Mouse (Mus musculus) forebrain, embryonic 16.5 days (tissue): Measurements from ENCODE around the gene Ccdc177. TPM values are rescaled to one million over a fixed set of nuclear protein-coding genes. Genes with fewer than 3 reads are reported as not detected.
A peak's percentile ranks its signal among the peaks of the same experiment; 100 is the strongest.

Source experiments
- ATAC-seq: fragments of 200-750 bp; cut with Nextera tagmentation; 2 replicates; pipeline ENCODE4 v1.8.0; 2017; ENCODE audit warnings: mild to moderate bottlenecking, moderate library complexity
- H3K27ac ChIP-seq: fragments of 300-500 bp; sonication (generic); 2 replicates; pipeline ENCODE4 v1.5.1; 2014; ENCODE audit warnings: low read length, control low read depth
- H3K27me3 ChIP-seq: fragments of 300-500 bp; sonication (generic); replicated peaks from 2 replicates; pipeline ENCODE4 v1.6.1; 2014; ENCODE audit warnings: low read length; ENCODE audit not compliant: control insufficient read depth, insufficient read depth
- H3K36me3 ChIP-seq: fragments of 300-500 bp; sonication (generic); 2 replicates; pipeline ENCODE4 v1.6.1; 2014; ENCODE audit not compliant: control insufficient read depth, insufficient read depth
- H3K4me1 ChIP-seq: fragments of 300-500 bp; sonication (generic); replicated peaks from 2 replicates; pipeline ENCODE4 v1.6.1; 2014; ENCODE audit warnings: low read length; ENCODE audit not compliant: control insufficient read depth, insufficient read depth
- H3K4me2 ChIP-seq: fragments of 300-500 bp; sonication (generic); 2 replicates; pipeline ENCODE4 v1.6.1; 2014; ENCODE audit warnings: mild to moderate bottlenecking, low read length, control low read depth
- H3K4me3 ChIP-seq: fragments of 300-500 bp; sonication (generic); replicated peaks from 2 replicates; pipeline ENCODE4 v1.5.1; 2014; ENCODE audit warnings: mild to moderate bottlenecking, low read length, control low read depth
- H3K9ac ChIP-seq: fragments of 300-500 bp; sonication (generic); replicated peaks from 2 replicates; pipeline ENCODE4 v1.6.1; 2014; ENCODE audit warnings: low read depth, low read length, control low read depth
- H3K9me3 ChIP-seq: fragments of 300-500 bp; sonication (generic); 2 replicates; pipeline ENCODE4 v1.6.1; 2016; ENCODE audit warnings: low read length; ENCODE audit not compliant: control insufficient read depth
- WGBS: fragments of 180-500 bp; shearing (Covaris S2); extraction: QIAGEN DNeasy Blood & Tissue Kit; methylation state at CpG from one replicate; pipeline ENCODE4 v1.1.7; 2014; 5-methylcytosine and 5-hydroxymethylcytosine counted together
- polyA plus RNA-seq: library from polyadenylated mRNA; unstranded; fragments of >200 nt; fragmentation: Nextera tagmentation; extraction: Ambion mirVana; gene quantifications from 2 replicates; pipeline ENCODE4 v1.2.1, GENCODE M21; 2015

The Ccdc177 gene
- polyA plus RNA-seq = 4.3 and 4.5 TPM in 2 replicates

DNA sequence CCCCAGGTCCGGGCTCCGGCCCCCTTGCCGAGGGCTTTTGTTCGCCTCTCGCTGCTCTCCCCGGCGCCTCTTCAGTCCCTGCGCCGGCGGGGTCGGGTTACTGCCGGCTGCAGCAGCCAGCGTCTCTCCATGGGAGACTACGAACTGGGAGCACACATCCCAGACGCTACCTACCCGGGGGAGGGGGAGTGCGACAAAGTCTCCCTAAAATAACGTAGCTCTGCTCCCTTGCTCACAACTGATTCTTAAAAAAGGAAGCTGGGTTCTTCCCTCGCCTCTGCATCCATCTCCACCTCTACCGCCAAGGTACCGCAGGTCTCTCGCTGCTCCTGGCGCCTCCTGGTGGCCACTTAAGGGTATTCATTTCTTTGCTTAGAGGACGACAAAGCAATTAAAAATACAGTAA, at the start of gene Ccdc177:
TSS of gene Ccdc177 (minus strand) at position 292 of the 406 bp plus-strand sequence.
- peak; percentile 79 for ATAC-seq
- Histone ChIP-seq H3K9me3 (peaks cover 31% of the 10 kb centered on the region), H3K4me2 (peak within 1 kb of the TSS; percentile 82), H3K4me3 (peak within 1 kb of the TSS; percentile 82), H3K9ac (peak within 1 kb of the TSS; percentile 99), H3K36me3 (peaks cover 33% of the 10 kb centered on the region), H3K4me1 (peaks cover 12% of the 10 kb centered on the region), H3K27me3 (no peaks in the 10 kb centered on the region), H3K27ac (peak within 1 kb of the TSS; percentile 99)
- WGBS = under 1% methylated on average over 24 of the region's 24 CpGs

DNA sequence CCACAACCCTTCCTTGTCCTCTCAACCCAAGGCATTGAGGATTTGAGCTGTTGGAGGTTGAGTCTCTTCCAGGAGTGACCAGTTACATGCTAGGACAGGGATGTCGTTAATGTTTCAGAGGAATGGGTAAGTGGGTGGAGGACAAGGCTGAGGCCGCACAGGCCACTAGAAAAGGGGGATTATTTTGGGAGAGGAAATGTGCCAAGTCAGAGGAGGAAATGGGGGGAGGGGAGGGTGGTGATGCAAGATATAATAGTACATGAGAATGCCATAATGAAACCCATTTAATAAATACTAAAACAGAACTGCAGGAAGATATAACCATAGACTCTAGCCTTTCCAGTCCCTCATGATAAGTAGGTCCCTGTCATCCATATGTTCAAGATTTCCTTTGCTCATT, 49.5 kb upstream of the Ccdc177 start:
- ATAC-seq = no peak
- Histone ChIP-seq H3K4me2 (no peak overlapping the region), H3K27ac (no peak overlapping the region), H3K4me3 (no peak overlapping the region), H3K36me3 (no peaks in the 10 kb centered on the region), H3K4me1 (0 out of 2 replicates have a peak, but pooled peaks cover 4% of the 10 kb centered on the region), H3K9ac (no peak overlapping the region), H3K9me3 (no peaks in the 10 kb centered on the region), H3K27me3 (no peaks in the 10 kb centered on the region)
- 80% methylated on average over 2 of the region's 2 CpGs for WGBS

DNA sequence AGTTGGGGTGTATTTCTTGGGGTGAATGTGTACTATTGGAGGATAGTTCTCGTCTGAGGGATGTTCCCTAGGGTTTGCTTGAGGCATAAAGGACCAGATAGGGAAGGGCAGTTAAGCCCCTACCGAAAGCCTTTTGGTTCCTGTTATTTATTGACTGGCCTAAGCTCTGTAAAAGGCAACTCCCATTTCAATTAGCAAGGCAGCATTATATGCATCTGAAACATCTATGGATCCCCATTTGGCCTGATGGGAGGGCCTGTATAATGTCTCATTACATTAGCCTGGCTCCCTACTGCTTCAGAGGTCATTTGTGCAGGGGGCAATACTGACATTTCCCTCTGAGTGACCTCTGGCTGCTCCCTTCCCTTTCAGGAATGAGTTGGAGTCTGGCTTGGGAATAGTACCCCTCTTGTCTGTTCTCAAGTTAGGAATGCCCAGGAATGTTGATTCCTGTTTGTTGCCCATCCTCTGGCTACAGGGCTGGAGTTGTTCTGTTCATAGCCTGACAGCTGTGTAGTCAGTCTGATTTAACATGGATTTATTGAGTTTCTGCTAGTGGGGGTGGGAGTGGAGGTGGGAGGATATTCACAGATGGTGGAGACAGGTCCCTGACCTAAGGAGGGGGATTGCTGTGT, 47.1 kb upstream of the Ccdc177 start:
- Histone ChIP-seq H3K9me3 (no peaks in the 10 kb centered on the region), H3K4me3 (no peak overlapping the region), H3K4me2 (no peak overlapping the region), H3K27me3 (no peaks in the 10 kb centered on the region), H3K27ac (no peak overlapping the region), H3K4me1 (peaks cover 11% of the 10 kb centered on the region), H3K36me3 (no peaks in the 10 kb centered on the region), H3K9ac (no peak overlapping the region)
- no peak for ATAC-seq
- WGBS = 26% methylated on average over 2 of the region's 2 CpGs

DNA sequence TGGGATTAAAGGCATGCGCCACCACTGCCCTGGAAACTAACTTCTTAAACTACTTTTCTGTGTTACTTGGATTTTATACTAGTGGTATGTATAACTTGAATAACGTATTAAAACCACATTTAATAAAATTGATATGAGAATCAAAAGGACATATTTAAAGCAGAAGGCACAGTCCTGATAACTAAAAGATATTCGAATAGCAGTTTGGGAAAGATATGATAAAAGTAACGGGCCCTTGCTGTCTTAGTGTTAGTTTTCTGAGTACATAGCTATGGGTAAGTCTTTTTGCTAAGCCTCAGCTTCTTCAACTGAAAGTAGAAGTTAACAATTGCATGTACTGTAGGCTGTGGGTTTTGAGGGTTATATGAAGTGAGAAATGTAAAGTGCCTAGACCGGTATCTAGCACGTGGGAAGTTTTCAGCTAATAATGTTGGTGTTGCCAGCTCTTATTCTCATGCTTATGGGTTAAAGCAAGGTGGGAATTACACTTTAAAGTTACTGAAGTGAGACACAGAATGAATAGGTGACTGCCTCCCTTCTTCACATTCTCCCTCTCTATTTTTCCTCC, 44.5 kb upstream of the Ccdc177 start:
- Histone ChIP-seq H3K4me3 (no peak overlapping the region), H3K9ac (no peak overlapping the region), H3K9me3 (no peaks in the 10 kb centered on the region), H3K27me3 (no peaks in the 10 kb centered on the region), H3K4me2 (no peak overlapping the region), H3K36me3 (no peaks in the 10 kb centered on the region), H3K27ac (no peak overlapping the region), H3K4me1 (peaks cover 7% of the 10 kb centered on the region)
- 94% methylated on average over 6 of the region's 6 CpGs for WGBS
- ATAC-seq = no peak

DNA sequence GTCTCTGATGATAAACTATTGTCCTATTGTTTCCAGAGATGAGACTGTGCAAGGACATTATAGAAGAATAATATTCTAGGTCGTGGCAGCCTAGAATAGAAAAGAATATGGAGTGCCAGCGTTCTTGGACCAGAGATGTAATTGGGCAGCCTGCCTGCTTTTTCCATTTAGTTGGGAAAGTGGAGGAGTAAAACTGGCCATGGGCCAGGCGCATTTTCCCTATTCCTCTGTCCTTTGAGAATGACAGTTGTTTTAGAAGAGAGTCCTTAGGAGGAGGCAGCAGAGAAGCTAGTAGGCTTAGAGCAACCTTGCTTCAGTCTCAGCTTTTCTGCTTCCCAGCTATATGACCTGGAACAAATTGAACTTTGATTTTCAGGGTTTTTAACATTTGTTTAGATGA, 43.4 kb upstream of the Ccdc177 start:
- no peak for ATAC-seq
- H3K4me2 ChIP-seq = no peak overlapping the region
- H3K27me3 ChIP-seq = no peaks in the 10 kb centered on the region
- no peaks in the 10 kb centered on the region for H3K36me3 ChIP-seq
- H3K4me3 ChIP-seq = no peak overlapping the region
- H3K4me1 ChIP-seq = peaks cover 7% of the 10 kb centered on the region
- no peak overlapping the region for H3K9ac ChIP-seq
- no peak overlapping the region for H3K27ac ChIP-seq
- 25% methylated on average over 3 of the region's 3 CpGs for WGBS
- no peaks in the 10 kb centered on the region for H3K9me3 ChIP-seq

DNA sequence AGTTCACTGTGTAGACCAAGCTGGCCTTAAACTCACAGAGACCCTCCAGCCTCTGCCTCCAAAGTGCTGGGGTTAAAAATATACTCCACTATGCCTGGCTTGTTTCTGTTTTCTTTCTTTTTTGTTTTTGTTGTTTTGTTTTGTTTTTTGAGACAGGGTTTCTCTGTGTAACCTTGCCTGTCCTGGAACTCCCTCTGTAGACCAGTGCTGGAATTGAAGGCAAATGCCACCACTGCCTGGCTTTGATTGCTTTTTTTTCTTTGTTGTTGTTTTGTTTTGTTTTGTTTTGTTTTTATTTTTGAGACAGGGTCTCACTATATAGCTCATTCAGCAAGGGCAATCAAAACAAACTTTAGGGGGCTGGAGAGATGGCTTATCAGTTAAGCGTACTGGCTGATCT, 41.0 kb upstream of the Ccdc177 start:
- no peaks in the 10 kb centered on the region for H3K9me3 ChIP-seq
- no peak overlapping the region for H3K27ac ChIP-seq
- H3K36me3 ChIP-seq = no peaks in the 10 kb centered on the region
- no peak overlapping the region for H3K4me3 ChIP-seq
- 100% methylated on average over 1 of the region's 1 CpGs for WGBS
- no peak overlapping the region for H3K9ac ChIP-seq
- H3K4me1 ChIP-seq = peaks cover 12% of the 10 kb centered on the region
- no peak overlapping the region for H3K4me2 ChIP-seq
- H3K27me3 ChIP-seq = no peaks in the 10 kb centered on the region
- no peak for ATAC-seq

DNA sequence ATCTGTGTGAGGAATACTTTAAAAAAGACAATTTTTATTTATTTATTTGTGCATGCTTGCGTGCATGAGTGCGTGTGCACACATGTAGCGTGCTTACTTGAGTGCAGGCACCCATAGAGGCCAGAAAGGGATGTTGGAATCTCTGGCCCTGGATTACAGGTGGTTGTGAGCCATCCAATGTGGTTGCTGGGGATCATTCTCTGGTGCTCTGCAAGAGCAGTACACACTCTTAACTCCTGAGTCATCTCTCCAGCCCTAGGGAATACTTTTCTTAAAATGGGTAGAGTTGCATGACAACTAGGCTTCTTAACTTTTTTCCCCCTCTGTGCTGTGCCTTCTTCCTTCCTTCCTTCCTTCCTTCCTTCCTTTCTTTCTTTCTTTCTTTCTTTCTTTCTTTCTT, 39.7 kb upstream of the Ccdc177 start:
- H3K27me3 ChIP-seq = no peaks in the 10 kb centered on the region
- H3K4me3 ChIP-seq = no peak overlapping the region
- no peak overlapping the region for H3K27ac ChIP-seq
- H3K4me1 ChIP-seq = peaks cover 17% of the 10 kb centered on the region
- WGBS = 95% methylated on average over 3 of the region's 3 CpGs
- no peaks in the 10 kb centered on the region for H3K9me3 ChIP-seq
- ATAC-seq = no peak
- H3K36me3 ChIP-seq = no peaks in the 10 kb centered on the region
- H3K4me2 ChIP-seq = no peak overlapping the region
- no peak overlapping the region for H3K9ac ChIP-seq

DNA sequence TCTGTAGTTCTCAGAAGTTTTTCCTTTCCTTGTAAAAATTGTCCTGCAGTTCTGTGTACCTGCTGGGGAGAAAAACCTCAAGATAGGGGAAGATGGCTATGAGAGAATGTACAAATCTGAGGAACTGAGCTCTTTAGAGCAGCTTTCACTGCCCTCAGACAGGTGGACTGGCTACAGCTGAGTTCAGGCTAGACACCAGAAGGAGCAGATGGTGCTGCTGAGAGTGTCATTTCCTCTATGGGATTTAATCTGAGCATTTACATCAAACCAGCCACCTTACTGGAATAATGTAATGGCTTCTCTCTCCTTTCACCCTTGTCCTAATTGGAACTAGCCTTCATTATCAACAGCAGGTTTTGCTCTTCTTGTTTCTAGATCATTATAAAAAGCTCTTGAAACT, 37.8 kb upstream of the Ccdc177 start:
- Histone ChIP-seq H3K9ac (no peak overlapping the region), H3K4me1 (peaks cover 11% of the 10 kb centered on the region), H3K9me3 (no peaks in the 10 kb centered on the region), H3K27ac (no peak overlapping the region; the same call in 1 of the 2 replicates), H3K4me2 (no peak overlapping the region), H3K36me3 (no peaks in the 10 kb centered on the region), H3K4me3 (no peak overlapping the region), H3K27me3 (no peaks in the 10 kb centered on the region)
- ATAC-seq = no peak

DNA sequence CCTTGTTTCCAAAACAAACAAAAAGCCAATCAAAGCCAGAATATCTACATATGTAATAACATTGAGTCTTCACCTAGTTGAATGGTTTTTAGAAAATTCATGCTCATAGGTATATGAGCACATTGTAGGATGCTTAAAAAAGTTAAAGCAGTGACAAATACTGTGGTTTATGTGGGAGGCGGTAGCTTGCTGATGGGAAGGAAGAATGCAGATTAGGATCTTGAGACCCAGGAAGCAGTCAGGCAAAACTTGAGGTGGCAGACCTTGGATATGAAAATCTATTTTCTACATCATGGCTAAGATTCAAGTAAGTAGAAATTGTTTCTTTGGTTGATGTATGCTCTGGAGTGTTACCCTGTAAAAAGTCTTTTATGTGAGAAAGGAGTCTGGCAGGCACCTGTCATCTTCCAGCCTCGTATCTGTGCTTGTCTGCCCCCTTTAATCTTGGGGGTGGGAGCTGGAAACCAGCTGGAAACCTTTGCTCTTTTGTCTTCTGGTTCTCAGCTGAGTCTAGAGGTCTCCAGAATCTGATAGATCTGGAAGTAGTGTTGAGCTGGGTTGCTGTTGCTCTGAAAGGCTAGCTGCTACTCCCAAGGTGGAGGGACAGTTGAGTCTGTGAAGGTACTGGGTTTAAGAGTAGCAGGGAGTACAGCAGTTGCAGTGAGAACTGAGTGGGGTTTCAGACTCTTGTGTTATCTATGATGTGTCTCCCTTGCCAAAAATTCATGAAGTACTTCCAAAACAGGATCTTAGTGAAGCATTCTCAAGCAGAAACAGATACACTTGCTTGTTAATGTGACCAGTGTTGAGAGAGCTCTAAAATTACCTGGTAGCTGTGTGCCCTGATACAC, 34.7 kb upstream of the Ccdc177 start:
- no peak overlapping the region for H3K9ac ChIP-seq
- ATAC-seq = no peak
- H3K4me3 ChIP-seq = no peak overlapping the region
- H3K36me3 ChIP-seq = no peaks in the 10 kb centered on the region
- H3K9me3 ChIP-seq = no peaks in the 10 kb centered on the region
- H3K27me3 ChIP-seq = no peaks in the 10 kb centered on the region
- WGBS = 57% methylated on average over 2 of the region's 2 CpGs
- no peak overlapping the region; the same call in 1 of the 2 replicates for H3K27ac ChIP-seq
- H3K4me2 ChIP-seq = no peak overlapping the region
- peaks cover 21% of the 10 kb centered on the region for H3K4me1 ChIP-seq
